Mouse (Mus musculus): ENCODE results near the gene Ntpcr.

DNA sequence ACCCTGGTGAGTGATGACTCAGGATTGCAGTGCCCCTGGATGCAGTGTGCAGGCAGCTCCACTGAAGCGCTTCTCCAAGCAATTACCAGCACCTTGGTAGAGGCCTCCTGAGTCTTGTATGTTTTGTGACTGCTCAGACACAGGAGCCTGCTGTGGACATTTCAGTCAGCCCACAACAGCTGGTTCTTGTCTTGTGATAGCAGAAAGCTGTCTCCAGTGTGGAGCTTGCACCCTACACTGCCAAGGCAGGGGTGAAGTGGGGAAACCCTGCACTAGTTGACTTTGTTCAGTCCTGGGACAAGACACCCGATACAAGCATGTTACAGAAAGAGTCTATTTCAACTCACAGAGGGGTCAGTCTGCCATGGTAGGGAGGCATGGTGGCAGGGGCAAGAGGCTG is 65.6 kb downstream of the Ntpcr start:
- no peak for TF ChIP-seq POLR2A (IDR thresholded peaks at IDR 0.05; ENCODE audit: control insufficient read depth in 1 of 2, insufficient read depth in 1 of 2, low read depth in 1 of 2, low read length in 2 of 2, poor library complexity in 1 of 2)
- TF ChIP-seq USF1 (IDR thresholded peaks at IDR 0.05; ENCODE audit: low read depth, low read length): no peak
- no peak for TF ChIP-seq ZNF384 (IDR thresholded peaks at IDR 0.05; ENCODE audit: low read depth, low read length)
- no peak for TF ChIP-seq SMC3 (IDR thresholded peaks at IDR 0.05; ENCODE audit: low read depth, low read length)
- no peak for TF ChIP-seq MYC (IDR thresholded peaks at IDR 0.05; ENCODE audit: low read depth, low read length)
- no peak for TF ChIP-seq CHD1 (IDR thresholded peaks at IDR 0.05; ENCODE audit: low read depth, low read length)
- no peak for TF ChIP-seq MAX (IDR thresholded peaks at IDR 0.05; ENCODE audit: low read length)
- no peak for TF ChIP-seq CTCF (IDR thresholded peaks at IDR 0.05 in 2 of 3, conservative IDR thresholded peaks at IDR 0.05 in 1 of 3; ENCODE audit: control insufficient read depth in 1 of 3, insufficient read depth in 1 of 3, low read depth in 2 of 3, low read length in 3 of 3, poor library complexity in 1 of 3, severe bottlenecking in 1 of 3)
- TF ChIP-seq HCFC1 (IDR thresholded peaks at IDR 0.05; ENCODE audit: low read depth, low read length): no peak

Data from MEL (cell line).